Comparison of ENCODE assay signal across 9 mouse cellular contexts in genomic region chr8:20590117-20590997, GRCm38 (mm10). TPM values are rescaled to one million over a fixed set of nuclear protein-coding genes. Genes with fewer than 3 reads are reported as not detected.
DNase-seq lines count a peak whose midpoint lies in the region; ATAC-seq and TF ChIP-seq lines count a peak whose summit lies in the region.
"Not testable (repeated sequence)": the region's sequence is repeated elsewhere in the genome, so short reads cannot be mapped to it uniquely, and the experiment has no call there.
"Had no signal": no experiment of that assay in that cellular context is flagged by ENCODE, and none has a peak within 500 bp of the region (broad histone marks: within the 10 kb centered on the region; RNA-seq: fewer than 3 reads in every experiment).

No protein-coding gene starts in this region.

- peak; percentile 62; the same call in 1 of the 2 replicates for ATAC-seq in hindbrain, postnatal 0 days
- peak; percentile 91 for ATAC-seq in megakaryocyte-erythroid progenitor cell, adult 5-6 weeks (replicated peaks; ENCODE audit: low FRiP score, low TSS enrichment, poor library complexity, severe bottlenecking)

- not testable (repeated sequence) for H3K4me1 ChIP-seq in cerebellum, adult 2 months (ENCODE audit: control insufficient read depth, insufficient read depth, low read length); hindbrain, postnatal 0 days (ENCODE audit: insufficient read depth, low read length)

- TF ChIP-seq POLR2A in cerebellum, adult 2 months (IDR thresholded peaks at IDR 0.05; ENCODE audit: borderline replicate concordance, insufficient read depth, low read length): not testable (repeated sequence)

- not testable (repeated sequence) for H3K36me3 ChIP-seq in hindbrain, postnatal 0 days (ENCODE audit: insufficient read depth, low read length)

- 70% methylated on average over 4 of the region's 9 CpGs for WGBS in cerebellum, adult 2 months
- 82% methylated on average over 3 of the region's 9 CpGs for WGBS in hindbrain, postnatal 0 days

- TF ChIP-seq CTCF in cerebellum, adult 2 months (IDR thresholded peaks at IDR 0.05; ENCODE audit: borderline replicate concordance, insufficient read depth, low read depth, low read length); hindbrain, postnatal 0 days (IDR thresholded peaks at IDR 0.05; ENCODE audit: low read depth); left cerebral cortex, adult 2 months (IDR thresholded peaks at IDR 0.05): not testable (repeated sequence)

- not testable (repeated sequence) for H3K4me3 ChIP-seq in cerebellum, adult 2 months (replicated peaks; ENCODE audit: insufficient read depth, low read depth, low read length); hindbrain, postnatal 0 days (ENCODE audit: low read length); left cerebral cortex, adult 2 months

- H3K4me2 ChIP-seq in hindbrain, postnatal 0 days (ENCODE audit: low read depth, low read length): not testable (repeated sequence)

- intact Hi-C loops in left cerebral cortex, adult 2 months (cut with DNase I): not testable (repeated sequence)

- DNase-seq in MN1 (ENCODE audit: low spot score): peak; percentile 39
- peak; percentile 26 to 56 for DNase-seq in cerebellum, adult 2 months
- DNase-seq in gastrocnemius, adult 8-10 months (ENCODE audit: low spot score in 2 of 2): peak; percentile 34 to 42
- peak; percentile 0 for DNase-seq in hindbrain, postnatal 0 days (ENCODE audit: low spot score)
- DNase-seq in left cerebral cortex, adult 2 months (ENCODE audit: extremely low spot score in 1 of 2, low spot score in 2 of 2): peak; percentile 36 to 45
- peak; percentile 3 for DNase-seq in right cerebral cortex, postnatal 4 days
- DNase-seq in urinary bladder, adult 2 months (ENCODE audit: low spot score): peak; percentile 76

- H3K9me3 ChIP-seq in hindbrain, postnatal 0 days (ENCODE audit: low read length): not testable (repeated sequence)

- H3K9ac ChIP-seq in hindbrain, postnatal 0 days (replicated peaks; ENCODE audit: low read length): not testable (repeated sequence)

- H3K27ac ChIP-seq in cerebellum, adult 2 months (ENCODE audit: insufficient read depth, low read length); hindbrain, postnatal 0 days; left cerebral cortex, adult 2 months: not testable (repeated sequence)

- not testable (repeated sequence) for H3K27me3 ChIP-seq in cerebellum, adult 2 months (ENCODE audit: control insufficient read depth, insufficient read depth, low read length); hindbrain, postnatal 0 days (ENCODE audit: insufficient read depth, low read length)

RNA-seq across cellular contexts. Expression of gene Gm21119, which starts 24.4 kb away (rescaled TPM):
- polyA plus RNA-seq in cerebellum, adult 2 months (2012; rRNA removed): 0.61 and 0.79 TPM in 2 replicates
- total RNA-seq in gastrocnemius, adult 8-10 months (2022): under 1 TPM in 3 of 4 experiments, not detected in 1; 0.22 to 0.56 (median 0.41) TPM
- total RNA-seq in hindbrain, postnatal 0 days (2014; rRNA removed): 0.21 and 0.22 TPM in 2 replicates
- 0.18 and 0.19 TPM in 2 replicates for polyA plus RNA-seq in hindbrain, postnatal 0 days (2015; fragmentation: Nextera tagmentation; extraction: Ambion mirVana)
- total RNA-seq in left cerebral cortex, adult 2 months (2021): 1 to 10 TPM; 1.4 to 1.5 TPM
- 0.74 TPM in 1 of 2 replicates, not detected in the other for total RNA-seq in megakaryocyte-erythroid progenitor cell, adult 5-6 weeks (2014; fragmentation: Nextera tagmentation)
- total RNA-seq in megakaryocyte-erythroid progenitor cell, adult 5-6 weeks (2017): not detected in 2 replicates
- 0.18 and 0.19 TPM in 2 replicates for polyA plus RNA-seq in urinary bladder, adult 2 months (2012; rRNA removed)
- polyA plus RNA-seq: forebrain, embryonic 15.5 days had no signal

Comparison
In these comparisons a context has a peak if more than half of its experiments do, and no peak if none do; other contexts are left out.
1. DNase-seq: peak in every context shown above with its lines; median percentile 76 in urinary bladder, adult 2 months; 41 in cerebellum, adult 2 months; 40 in left cerebral cortex, adult 2 months; 39 in MN1; 38 in gastrocnemius, adult 8-10 months; 3 in right cerebral cortex, postnatal 4 days; 0 in hindbrain, postnatal 0 days.